Mouse (Mus musculus): Measurements from ENCODE around the gene B4galt3. TPM values are rescaled to one million over a fixed set of nuclear protein-coding genes. Genes with fewer than 3 reads are reported as not detected.
"Not testable (repeated sequence)": the region's sequence is repeated elsewhere in the genome, so short reads cannot be mapped to it uniquely, and the experiment has no call there.

The B4galt3 gene
- total and polyA plus RNA-seq, 3 experiments: 21.5 to 44.8 (median 30.8) TPM

- no peak for DNase-seq (ENCODE audit: low spot score)
- no peak overlapping the region for H3K4me3 ChIP-seq (ENCODE audit: low read depth, low read length)
- no peaks in the 10 kb centered on the region for H3K9me3 ChIP-seq (replicated peaks)
- H3K27me3 ChIP-seq (ENCODE audit: insufficient read depth, low read length): no peaks in the 10 kb centered on the region
- TF ChIP-seq POLR2AphosphoS5 (IDR thresholded peaks at IDR 0.05; ENCODE audit: insufficient replicate concordance, low read depth, low read length): no peak
- no peak for TF ChIP-seq GATA1 (IDR thresholded peaks at IDR 0.05; ENCODE audit: borderline replicate concordance, low read length)
- no peak for TF ChIP-seq CTCF (IDR thresholded peaks at IDR 0.05; ENCODE audit: low read depth, low read length)
- TF ChIP-seq GATA2 (IDR thresholded peaks at IDR 0.05; ENCODE audit: borderline replicate concordance, low read depth, low read length): no peak
- TF ChIP-seq TAL1 (conservative IDR thresholded peaks at IDR 0.05; ENCODE audit: low read depth, low read length): no peak
- no peak for ATAC-seq (ENCODE audit: extremely low read depth, insufficient number of reproducible peaks, low FRiP score, poor library complexity, severe bottlenecking)
- H3K4me1 ChIP-seq (ENCODE audit: insufficient read depth, low read depth, low read length): peaks cover 12% of the 10 kb centered on the region
- peaks cover 90% of the 10 kb centered on the region for H3K36me3 ChIP-seq (replicated peaks)
These were observed 32.7 kb upstream of the B4galt3 start for GRCm38 (mm10) chr1:171237438-171237837.

GRCm38 (mm10) chr1:171238463-171238862 is 31.7 kb upstream of the B4galt3 start:
- ATAC-seq (ENCODE audit: extremely low read depth, insufficient number of reproducible peaks, low FRiP score, poor library complexity, severe bottlenecking) (peak; percentile 54; the same call in 1 of the 2 replicates), DNase-seq (ENCODE audit: low spot score) (peak; percentile 46)
- H3K36me3 ChIP-seq (replicated peaks): peaks cover 94% of the 10 kb centered on the region
- no peak overlapping the region for H3K4me3 ChIP-seq (ENCODE audit: low read depth, low read length)
- H3K9me3 ChIP-seq (replicated peaks): no peaks in the 10 kb centered on the region
- TF ChIP-seq POLR2AphosphoS5 (IDR thresholded peaks at IDR 0.05; ENCODE audit: insufficient replicate concordance, low read depth, low read length): no peak
- peak; percentile 54; the same call in 1 of the 2 replicates for TF ChIP-seq CTCF (IDR thresholded peaks at IDR 0.05; ENCODE audit: low read depth, low read length)
- peaks cover 15% of the 10 kb centered on the region for H3K4me1 ChIP-seq (ENCODE audit: insufficient read depth, low read depth, low read length)
- H3K27me3 ChIP-seq (ENCODE audit: insufficient read depth, low read length): no peaks in the 10 kb centered on the region

- peaks cover 90% of the 10 kb centered on the region for H3K36me3 ChIP-seq (replicated peaks)
These were observed 30.0 kb upstream of the B4galt3 start for GRCm38 (mm10) chr1:171239992-171240744.

GRCm38 (mm10) chr1:171240911-171241310 is 29.2 kb upstream of the B4galt3 start:
- no peaks in the 10 kb centered on the region for H3K9me3 ChIP-seq (replicated peaks)
- TF ChIP-seq GATA2 (IDR thresholded peaks at IDR 0.05; ENCODE audit: borderline replicate concordance, low read depth, low read length): no peak
- no peak for TF ChIP-seq GATA1 (IDR thresholded peaks at IDR 0.05; ENCODE audit: borderline replicate concordance, low read length)
- no peak for TF ChIP-seq CTCF (IDR thresholded peaks at IDR 0.05; ENCODE audit: low read depth, low read length)
- no peak for TF ChIP-seq TAL1 (conservative IDR thresholded peaks at IDR 0.05; ENCODE audit: low read depth, low read length)
- no peak for TF ChIP-seq POLR2AphosphoS5 (IDR thresholded peaks at IDR 0.05; ENCODE audit: insufficient replicate concordance, low read depth, low read length)

More at GRCm38 (mm10) chr1:171239992-171240744, 30.0 kb upstream of the B4galt3 start:
- Histone ChIP-seq H3K27me3 (ENCODE audit: insufficient read depth, low read length) (no peaks in the 10 kb centered on the region), H3K9me3 (replicated peaks) (no peaks in the 10 kb centered on the region), H3K4me1 (ENCODE audit: insufficient read depth, low read depth, low read length) (peaks cover 11% of the 10 kb centered on the region), H3K4me3 (ENCODE audit: low read depth, low read length) (no peak overlapping the region)
- TF ChIP-seq GATA2 (IDR thresholded peaks at IDR 0.05; ENCODE audit: borderline replicate concordance, low read depth, low read length): no peak
- no peak for TF ChIP-seq POLR2AphosphoS5 (IDR thresholded peaks at IDR 0.05; ENCODE audit: insufficient replicate concordance, low read depth, low read length)
- TF ChIP-seq CTCF (IDR thresholded peaks at IDR 0.05; ENCODE audit: low read depth, low read length): no peak
- TF ChIP-seq GATA1 (IDR thresholded peaks at IDR 0.05; ENCODE audit: borderline replicate concordance, low read length): no peak
- TF ChIP-seq TAL1 (conservative IDR thresholded peaks at IDR 0.05; ENCODE audit: low read depth, low read length): no peak
- ATAC-seq (ENCODE audit: extremely low read depth, insufficient number of reproducible peaks, low FRiP score, poor library complexity, severe bottlenecking): no peak
- no peak for DNase-seq (ENCODE audit: low spot score)

GRCm38 (mm10) chr1:171241952-171242351 is 28.2 kb upstream of the B4galt3 start:
- not testable (repeated sequence) for ATAC-seq (ENCODE audit: extremely low read depth, insufficient number of reproducible peaks, low FRiP score, poor library complexity, severe bottlenecking); H3K9me3 ChIP-seq (replicated peaks); H3K27me3 ChIP-seq (ENCODE audit: insufficient read depth, low read length); DNase-seq (ENCODE audit: low spot score); H3K4me3 ChIP-seq (ENCODE audit: low read depth, low read length)
- H3K4me1 ChIP-seq (ENCODE audit: insufficient read depth, low read depth, low read length): peaks cover 24% of the 10 kb centered on the region
- H3K36me3 ChIP-seq (replicated peaks): peaks cover 79% of the 10 kb centered on the region

More at GRCm38 (mm10) chr1:171240911-171241310, 29.2 kb upstream of the B4galt3 start:
- ATAC-seq (ENCODE audit: extremely low read depth, insufficient number of reproducible peaks, low FRiP score, poor library complexity, severe bottlenecking): no peak
- Histone ChIP-seq H3K27me3 (ENCODE audit: insufficient read depth, low read length) (no peaks in the 10 kb centered on the region), H3K4me3 (ENCODE audit: low read depth, low read length) (no peak overlapping the region), H3K36me3 (replicated peaks) (peaks cover 88% of the 10 kb centered on the region), H3K4me1 (ENCODE audit: insufficient read depth, low read depth, low read length) (peaks cover 17% of the 10 kb centered on the region)
- no peak for DNase-seq (ENCODE audit: low spot score)

- DNase-seq (ENCODE audit: low spot score) (no peak), ATAC-seq (ENCODE audit: extremely low read depth, insufficient number of reproducible peaks, low FRiP score, poor library complexity, severe bottlenecking) (no peak)
- H3K36me3 ChIP-seq (replicated peaks): peaks cover 49% of the 10 kb centered on the region
- TF ChIP-seq GATA2 (IDR thresholded peaks at IDR 0.05; ENCODE audit: borderline replicate concordance, low read depth, low read length): no peak
- TF ChIP-seq CTCF (IDR thresholded peaks at IDR 0.05; ENCODE audit: low read depth, low read length): no peak
- TF ChIP-seq POLR2AphosphoS5 (IDR thresholded peaks at IDR 0.05; ENCODE audit: insufficient replicate concordance, low read depth, low read length): no peak
- no peak for TF ChIP-seq TAL1 (conservative IDR thresholded peaks at IDR 0.05; ENCODE audit: low read depth, low read length)
- no peak for TF ChIP-seq GATA1 (IDR thresholded peaks at IDR 0.05; ENCODE audit: borderline replicate concordance, low read length)
- no peaks in the 10 kb centered on the region for H3K9me3 ChIP-seq (replicated peaks)
- H3K4me1 ChIP-seq (ENCODE audit: insufficient read depth, low read depth, low read length): peaks cover 52% of the 10 kb centered on the region
- H3K4me3 ChIP-seq (ENCODE audit: low read depth, low read length): no peak overlapping the region
- peaks cover 7% of the 10 kb centered on the region for H3K27me3 ChIP-seq (ENCODE audit: insufficient read depth, low read length)
These were observed 24.8 kb upstream of the B4galt3 start for GRCm38 (mm10) chr1:171245353-171245752.

Data from G1E (cell line).